Comparison of ENCODE assay signal across 9 mouse cellular contexts in genomic region chr1:160843671-160844070, GRCm38 (mm10). TPM values are rescaled to one million over a fixed set of nuclear protein-coding genes. Genes with fewer than 3 reads are reported as not detected.
DNase-seq lines count a peak whose midpoint lies in the region; ATAC-seq and TF ChIP-seq lines count a peak whose summit lies in the region.
"Had no signal": no experiment of that assay in that cellular context is flagged by ENCODE, and none has a peak within 500 bp of the region (broad histone marks: within the 10 kb centered on the region; RNA-seq: fewer than 3 reads in every experiment).

No protein-coding gene starts in this region.

- in situ Hi-C loops in Patski (cut with MboI; ENCODE audit: low pct_unique_long_range_greater_than_20kb), result no loop called here

- POLR2A ChIA-PET in Patski (lab: Charles Lee), result interaction anchor here (0.6 kb wide), 2 partner anchors 10 to 372 kb away, joined by 3 to 5 read pairs; no protein-coding TSS in a partner anchor

- 72% methylated on average over 6 of the region's 6 CpGs for WGBS in liver, embryonic 14.5 days (ENCODE audit: insufficient replicate concordance)
- 87% methylated on average over 6 of the region's 6 CpGs for WGBS in forebrain, embryonic 12.5 days

- ATAC-seq in Patski, result no peak
- ATAC-seq in liver, embryonic 14.5 days (ENCODE audit: insufficient read depth), result no peak
- no peak for ATAC-seq in forebrain, embryonic 12.5 days (ENCODE audit: low FRiP score)
- ATAC-seq: forebrain, embryonic 15.5 days had no signal

- CTCF ChIA-PET in Patski (lab: Charles Lee), result interaction anchor here (1.7 kb wide), 1 partner anchor 12 kb away, joined by 3 read pairs; no protein-coding TSS in a partner anchor

- no peak for TF ChIP-seq EP300 in liver, embryonic 14.5 days (IDR thresholded peaks at IDR 0.05; ENCODE audit: low read depth)

- no peaks in the 10 kb centered on the region for H3K27me3 ChIP-seq in E14TG2a.4 (ENCODE audit: insufficient read depth, low read length)
- peaks cover 20% of the 10 kb centered on the region for H3K27me3 ChIP-seq in Patski
- no peaks in the 10 kb centered on the region for H3K27me3 ChIP-seq in liver, embryonic 14.5 days (ENCODE audit: control insufficient read depth, insufficient read depth, low read length)
- H3K27me3 ChIP-seq in forebrain, embryonic 12.5 days, result no peaks in the 10 kb centered on the region
- H3K27me3 ChIP-seq: forebrain, embryonic 15.5 days had no signal

- intact Hi-C loops in left cerebral cortex, adult 2 months (cut with DNase I), result no loop called here
- intact Hi-C loops in left cerebral cortex, postnatal 14 days (cut with DNase I), result no loop called here

- no peaks in the 10 kb centered on the region for H3K9me3 ChIP-seq in E14TG2a.4 (ENCODE audit: low read length)
- no peaks in the 10 kb centered on the region for H3K9me3 ChIP-seq in liver, embryonic 14.5 days (ENCODE audit: control insufficient read depth, low read length)
- H3K9me3 ChIP-seq in forebrain, embryonic 12.5 days, result no peaks in the 10 kb centered on the region
- H3K9me3 ChIP-seq: forebrain, embryonic 15.5 days had no signal

- no peak overlapping the region for H3K9ac ChIP-seq in liver, embryonic 14.5 days (replicated peaks)
- no peak overlapping the region for H3K9ac ChIP-seq in forebrain, embryonic 12.5 days
- H3K9ac ChIP-seq: forebrain, embryonic 15.5 days had no signal

- TF ChIP-seq CTCF in left cerebral cortex, adult 2 months (IDR thresholded peaks at IDR 0.05), result peak; percentile 12; the same call in 1 of the 2 replicates
- TF ChIP-seq CTCF in E14TG2a.4 (conservative IDR thresholded peaks at IDR 0.05; ENCODE audit: low read length) (peak; percentile 37; the same call in 1 of the 2 replicates), Patski (IDR thresholded peaks at IDR 0.05) (peak; percentile 61)
- peak; percentile 62 for TF ChIP-seq CTCF in liver, embryonic 14.5 days (IDR thresholded peaks at IDR 0.05; ENCODE audit: low read depth)

- H3K4me1 ChIP-seq in E14TG2a.4 (replicated peaks; ENCODE audit: low read depth, low read length), result no peaks in the 10 kb centered on the region
- peaks cover 14 to 19% of the 10 kb centered on the region in 2 experiments for H3K4me1 ChIP-seq in liver, embryonic 14.5 days (replicated peaks; ENCODE audit: control insufficient read depth in 2 of 2, insufficient read depth in 2 of 2, low read length in 1 of 2)
- no peaks in the 10 kb centered on the region for H3K4me1 ChIP-seq in forebrain, embryonic 12.5 days
- H3K4me1 ChIP-seq: forebrain, embryonic 15.5 days had no signal

- no peak for DNase-seq in left cerebral cortex, adult 2 months (ENCODE audit: extremely low spot score in 1 of 2, low spot score in 2 of 2)
- no peak for DNase-seq in left cerebral cortex, postnatal 14 days (ENCODE audit: low spot score in 2 of 2)
- no peak for DNase-seq in Patski (ENCODE audit: low read depth, low spot score)
- peak in 2 of 3 experiments; percentile 36 to 42 for DNase-seq in liver, embryonic 14.5 days (ENCODE audit: low read depth in 3 of 3, low spot score in 3 of 3)
- DNase-seq in right cerebral cortex, adult 18-20 months, result no peak
- DNase-seq: cerebellum, adult 9-10 months had no signal

- no peaks in the 10 kb centered on the region for H3K36me3 ChIP-seq in E14TG2a.4 (ENCODE audit: insufficient read depth, low read length)
- H3K36me3 ChIP-seq in liver, embryonic 14.5 days (replicated peaks; ENCODE audit: control insufficient read depth, insufficient read depth, low read depth), result no peaks in the 10 kb centered on the region
- no peaks in the 10 kb centered on the region for H3K36me3 ChIP-seq in forebrain, embryonic 12.5 days (replicated peaks)
- H3K36me3 ChIP-seq: forebrain, embryonic 15.5 days had no signal

- no peak overlapping the region for H3K4me3 ChIP-seq in left cerebral cortex, adult 2 months
- H3K4me3 ChIP-seq in E14TG2a.4 (replicated peaks; ENCODE audit: low read length), result no peak overlapping the region
- no peak overlapping the region for H3K4me3 ChIP-seq in liver, embryonic 14.5 days (ENCODE audit: insufficient read depth in 1 of 2, low read depth in 2 of 2, low read length in 2 of 2)
- no peak overlapping the region for H3K4me3 ChIP-seq in forebrain, embryonic 12.5 days (replicated peaks)
- H3K4me3 ChIP-seq: forebrain, embryonic 15.5 days had no signal

- no peak overlapping the region for H3K27ac ChIP-seq in left cerebral cortex, adult 2 months
- H3K27ac ChIP-seq in liver, embryonic 14.5 days, result no peak overlapping the region
- H3K27ac ChIP-seq in forebrain, embryonic 12.5 days, result no peak overlapping the region
- H3K27ac ChIP-seq: forebrain, embryonic 15.5 days had no signal

- no peak overlapping the region for H3K4me2 ChIP-seq in liver, embryonic 14.5 days (ENCODE audit: low read depth)
- H3K4me2 ChIP-seq in forebrain, embryonic 12.5 days, result no peak overlapping the region
- H3K4me2 ChIP-seq: forebrain, embryonic 15.5 days had no signal

RNA-seq across cellular contexts. Expression of gene Rabgap1l, which starts 50.7 kb away (rescaled TPM):
- total RNA-seq in left cerebral cortex, adult 2 months (2021), result 100 to 1,000 TPM; 195 to 202 TPM
- 100 to 1,000 TPM; 170 to 171 TPM for total RNA-seq in left cerebral cortex, postnatal 14 days (2021)
- polyA plus RNA-seq in Patski (2021), result 37.6 TPM
- 10.6 and 18.7 TPM in 2 replicates for polyA plus RNA-seq in liver, embryonic 14.5 days (2012; rRNA removed)
- 27.5 and 31.3 TPM in 2 replicates for polyA plus RNA-seq in liver, embryonic 14.5 days (2014; fragmentation: Nextera tagmentation; extraction: Ambion mirVana)
- 18.7 and 19.6 TPM in 2 replicates for polyA plus RNA-seq in forebrain, embryonic 12.5 days (2016; fragmentation: Nextera tagmentation; extraction: Ambion mirVana)

Comparison
In these comparisons a context has a peak if more than half of its experiments do, and no peak if none do; other contexts are left out.
1. DNase-seq: peak in liver, embryonic 14.5 days (2 of 3); none in left cerebral cortex, adult 2 months (0 of 2), left cerebral cortex, postnatal 14 days (0 of 2), Patski (single experiment) and right cerebral cortex, adult 18-20 months (single experiment).
2. CTCF ChIP-seq: peak in every context shown above with its lines; median percentile 62 in liver, embryonic 14.5 days; 61 in Patski; 37 in E14TG2a.4; 12 in left cerebral cortex, adult 2 months.